Mouse (Mus musculus) stomach, postnatal 0 days (tissue): ENCODE measurements around the gene Ptprm.

ENCODE experiments used
- CTCF ChIP-seq: IDR thresholded peaks from 2 replicates; pipeline ENCODE4 v1.5.1; 2016; ENCODE audit warnings: antibody characterized with exemption, low read depth, mild to moderate bottlenecking, moderate library complexity
- EP300 ChIP-seq: optimal IDR thresholded peaks from 2 replicates; pipeline ENCODE3; 2016; ENCODE audit warnings: antibody characterized with exemption

DNA sequence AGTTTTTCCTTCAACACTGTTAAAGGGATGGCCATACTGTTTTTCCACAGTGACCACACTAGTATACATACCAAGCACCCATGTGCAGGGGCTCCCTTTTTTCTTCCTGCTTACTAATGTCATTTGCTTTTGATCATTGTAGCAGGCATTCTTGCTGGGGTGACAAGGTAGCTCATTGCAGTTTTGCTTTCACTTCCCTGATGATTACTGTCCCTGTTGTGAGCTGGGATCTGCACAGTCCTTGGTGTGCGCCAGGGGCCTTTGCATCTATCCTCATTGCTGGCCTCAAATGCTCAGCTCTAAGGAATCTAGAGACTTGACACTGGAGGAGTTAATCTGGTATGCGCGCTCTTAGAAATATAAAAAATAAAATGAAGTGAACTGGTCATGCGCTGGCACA, 147.3 kb downstream of the Ptprm start:
- TF ChIP-seq CTCF = no peak
- TF ChIP-seq EP300 = no peak
